Mouse (Mus musculus) hindbrain, embryonic 14.5 days (tissue): ENCODE results near the gene Depp1. TPM values are rescaled to one million over a fixed set of nuclear protein-coding genes. Genes with fewer than 3 reads are reported as not detected.
A peak's percentile ranks its signal among the peaks of the same experiment; 100 is the strongest.

Source experiments
- ATAC-seq: fragments of 200-750 bp; cut with Nextera tagmentation; 2 replicates; pipeline ENCODE4 v1.8.0; 2017; ENCODE audit warnings: moderate number of reproducible peaks, mild to moderate bottlenecking, moderate TSS enrichment, moderate library complexity; ENCODE audit not compliant: low FRiP score
- DNase-seq: peaks from one replicate; pipeline ENCODE4 v3.0.0-alpha.2; 2015; ENCODE audit warnings: low spot score
- H3K27ac ChIP-seq: fragments of 300-500 bp; sonication (generic); 2 replicates; pipeline ENCODE4 v1.5.1; 2014; ENCODE audit warnings: mild to moderate bottlenecking, moderate library complexity
- H3K27me3 ChIP-seq: fragments of 300-500 bp; sonication (generic); 2 replicates; pipeline ENCODE4 v1.6.1; 2014; ENCODE audit warnings: mild to moderate bottlenecking, low read length, mixed read lengths; ENCODE audit not compliant: control insufficient read depth, insufficient read depth
- H3K36me3 ChIP-seq: fragments of 300-500 bp; sonication (generic); replicated peaks from 2 replicates; pipeline ENCODE4 v1.6.1; 2014; ENCODE audit not compliant: control insufficient read depth, insufficient read depth
- H3K4me1 ChIP-seq: fragments of 300-500 bp; sonication (generic); replicated peaks from 2 replicates; pipeline ENCODE4 v1.6.1; 2014; ENCODE audit warnings: antibody characterized with exemption, low read length, mixed read lengths; ENCODE audit not compliant: control insufficient read depth, insufficient read depth
- H3K4me2 ChIP-seq: fragments of 300-500 bp; sonication (generic); replicated peaks from 2 replicates; pipeline ENCODE4 v1.6.1; 2014; ENCODE audit warnings: mild to moderate bottlenecking, moderate library complexity
- H3K4me3 ChIP-seq: fragments of 300-500 bp; sonication (generic); replicated peaks from 2 replicates; pipeline ENCODE4 v1.5.1; 2014; ENCODE audit warnings: mild to moderate bottlenecking, low read length
- H3K9ac ChIP-seq: fragments of 300-500 bp; sonication (generic); 2 replicates; pipeline ENCODE4 v1.6.1; 2014
- H3K9me3 ChIP-seq: fragments of 300-500 bp; sonication (generic); 2 replicates; pipeline ENCODE4 v1.6.1; 2016; ENCODE audit warnings: low read length; ENCODE audit not compliant: control insufficient read depth
- WGBS: fragments of 180-500 bp; shearing (Covaris S2); extraction: QIAGEN DNeasy Blood & Tissue Kit; methylation state at CpG from one replicate; pipeline ENCODE4 v1.1.7; 2014; 5-methylcytosine and 5-hydroxymethylcytosine counted together
- polyA plus RNA-seq: library from polyadenylated mRNA; unstranded; fragments of >200 nt; fragmentation: Nextera tagmentation; extraction: Ambion mirVana; gene quantifications from 2 replicates; pipeline ENCODE4 v1.2.1, GENCODE M21; 2014

The Depp1 gene
- polyA plus RNA-seq, 1 experiment from 2014 or later: 8.7 TPM

- H3K4me1 ChIP-seq: no peaks in the 10 kb centered on the region
- H3K4me2 ChIP-seq: no peak overlapping the region
- H3K9ac ChIP-seq: no peak overlapping the region
- DNase-seq: no peak
- 85% methylated on average over 11 of the region's 11 CpGs for WGBS
- no peak overlapping the region for H3K27ac ChIP-seq
- ATAC-seq: no peak
- H3K36me3 ChIP-seq: 0 out of 2 replicates have a peak, but pooled peaks cover 4% of the 10 kb centered on the region
- no peaks in the 10 kb centered on the region for H3K27me3 ChIP-seq
- H3K9me3 ChIP-seq: no peaks in the 10 kb centered on the region
- H3K4me3 ChIP-seq: no peak overlapping the region
Observed at GRCm38 (mm10) chr6:116642942-116643341, 7.5 kb upstream of the Depp1 start.

- Histone ChIP-seq H3K36me3 (0 out of 2 replicates have a peak, but pooled peaks cover 4% of the 10 kb centered on the region), H3K9me3 (no peaks in the 10 kb centered on the region), H3K4me3 (no peak overlapping the region), H3K4me1 (no peaks in the 10 kb centered on the region), H3K27ac (no peak overlapping the region), H3K9ac (no peak overlapping the region), H3K27me3 (no peaks in the 10 kb centered on the region), H3K4me2 (no peak overlapping the region)
- ATAC-seq: no peak
- WGBS: 55% methylated on average over 4 of the region's 4 CpGs
- DNase-seq: no peak
Observed at GRCm38 (mm10) chr6:116643881-116644280, 6.5 kb upstream of the Depp1 start.

- H3K4me1 ChIP-seq: no peaks in the 10 kb centered on the region
- H3K4me2 ChIP-seq: no peak overlapping the region
- H3K27me3 ChIP-seq: no peaks in the 10 kb centered on the region
- H3K4me3 ChIP-seq: no peak overlapping the region
- ATAC-seq: no peak
- no peaks in the 10 kb centered on the region for H3K9me3 ChIP-seq
- no peak for DNase-seq
- 71% methylated on average over 3 of the region's 3 CpGs for WGBS
- H3K36me3 ChIP-seq: 0 out of 2 replicates have a peak, but pooled peaks cover 4% of the 10 kb centered on the region
- no peak overlapping the region; the same call in 1 of the 2 replicates for H3K27ac ChIP-seq
- no peak overlapping the region for H3K9ac ChIP-seq
Observed at GRCm38 (mm10) chr6:116644335-116644734, 6.1 kb upstream of the Depp1 start.

GRCm38 (mm10) chr6:116647763-116648162, 2.6 kb upstream of the Depp1 start:
- H3K4me1 ChIP-seq: no peaks in the 10 kb centered on the region
- no peak overlapping the region for H3K9ac ChIP-seq
- no peak overlapping the region for H3K4me3 ChIP-seq
- DNase-seq (no peak), ATAC-seq (0 out of 2 replicates have a peak, but pooled peaks have one; percentile 29)
- 77% methylated on average over 12 of the region's 12 CpGs for WGBS
- no peaks in the 10 kb centered on the region for H3K27me3 ChIP-seq
- no peaks in the 10 kb centered on the region for H3K9me3 ChIP-seq
- no peak overlapping the region for H3K4me2 ChIP-seq
- no peaks in the 10 kb centered on the region for H3K36me3 ChIP-seq
- no peak overlapping the region for H3K27ac ChIP-seq

GRCm38 (mm10) chr6:116649811-116650210, 598 bp upstream of the Depp1 start:
- no peaks in the 10 kb centered on the region for H3K27me3 ChIP-seq
- H3K4me1 ChIP-seq: no peaks in the 10 kb centered on the region
- H3K9me3 ChIP-seq: no peaks in the 10 kb centered on the region
- H3K4me2 ChIP-seq: no peak overlapping the region
- H3K36me3 ChIP-seq: no peaks in the 10 kb centered on the region
- no peak overlapping the region for H3K27ac ChIP-seq
- 89% methylated on average over 7 of the region's 7 CpGs for WGBS
- no peak overlapping the region for H3K4me3 ChIP-seq
- no peak overlapping the region for H3K9ac ChIP-seq
- ATAC-seq (no peak), DNase-seq (no peak)

- H3K36me3 ChIP-seq: no peaks in the 10 kb centered on the region
- no peak overlapping the region for H3K9ac ChIP-seq
- ATAC-seq (no peak), DNase-seq (no peak)
- H3K4me3 ChIP-seq: no peak overlapping the region
- peak overlapping the region; percentile 11; the same call in 1 of the 2 replicates for H3K4me2 ChIP-seq
- no peaks in the 10 kb centered on the region for H3K4me1 ChIP-seq
- H3K27ac ChIP-seq: no peak overlapping the region
- 76% methylated on average over 20 of the region's 20 CpGs for WGBS
- H3K9me3 ChIP-seq: no peaks in the 10 kb centered on the region
- no peaks in the 10 kb centered on the region for H3K27me3 ChIP-seq
Observed at GRCm38 (mm10) chr6:116651437-116652118, 1.2 kb downstream of the Depp1 start.

GRCm38 (mm10) chr6:116653191-116653590, 2.8 kb downstream of the Depp1 start:
- no peak overlapping the region for H3K27ac ChIP-seq
- no peaks in the 10 kb centered on the region for H3K4me1 ChIP-seq
- no peak overlapping the region for H3K4me2 ChIP-seq
- DNase-seq: no peak
- no peak overlapping the region; the same call in 1 of the 2 replicates for H3K9ac ChIP-seq
- H3K36me3 ChIP-seq: no peaks in the 10 kb centered on the region
- no peaks in the 10 kb centered on the region for H3K27me3 ChIP-seq
- ATAC-seq: no peak
- WGBS: 73% methylated on average over 3 of the region's 3 CpGs
- H3K4me3 ChIP-seq: no peak overlapping the region
- H3K9me3 ChIP-seq: no peaks in the 10 kb centered on the region

- H3K27ac ChIP-seq: no peak overlapping the region
- peak; percentile 78 for ATAC-seq
- no peaks in the 10 kb centered on the region for H3K4me1 ChIP-seq
- H3K9me3 ChIP-seq: no peaks in the 10 kb centered on the region
- no peak overlapping the region for H3K4me3 ChIP-seq
- DNase-seq: peak; percentile 92
- no peak overlapping the region for H3K4me2 ChIP-seq
- 65% methylated on average over 9 of the region's 9 CpGs for WGBS
- no peaks in the 10 kb centered on the region for H3K27me3 ChIP-seq
- H3K36me3 ChIP-seq: no peaks in the 10 kb centered on the region
- H3K9ac ChIP-seq: no peak overlapping the region
Observed at GRCm38 (mm10) chr6:116653684-116654454, 3.5 kb downstream of the Depp1 start.

GRCm38 (mm10) chr6:116663364-116663763, 13.0 kb downstream of the Depp1 start:
- Histone ChIP-seq H3K4me2 (no peak overlapping the region), H3K4me1 (peaks cover 12% of the 10 kb centered on the region), H3K9ac (no peak overlapping the region), H3K27ac (no peak overlapping the region), H3K4me3 (no peak overlapping the region), H3K36me3 (no peaks in the 10 kb centered on the region), H3K9me3 (no peaks in the 10 kb centered on the region), H3K27me3 (no peaks in the 10 kb centered on the region)
- WGBS: 97% methylated on average over 2 of the region's 2 CpGs
- ATAC-seq (no peak), DNase-seq (no peak)
